Mouse (Mus musculus): ENCODE results near the gene Hook2. TPM values are rescaled to one million over a fixed set of nuclear protein-coding genes. Genes with fewer than 3 reads are reported as not detected.
A peak's percentile ranks its signal among the peaks of the same experiment; 100 is the strongest.

Gene Hook2
- 19.5 and 20.0 TPM in 2 replicates for polyA plus RNA-seq (2016; fragmentation: Nextera tagmentation; extraction: Ambion mirVana)

- DNase-seq (ENCODE audit: low spot score) = peak; percentile 97
- under 1% methylated on average over 28 of the region's 28 CpGs for WGBS
- Histone ChIP-seq H3K9me3 (no peaks in the 10 kb centered on the region), H3K27me3 (replicated peaks; ENCODE audit: low read depth, poor library complexity, severe bottlenecking) (peaks cover 43% of the 10 kb centered on the region), H3K36me3 (replicated peaks) (0 out of 2 replicates have a peak, but pooled peaks cover 4% of the 10 kb centered on the region), H3K4me1 (peaks cover 36% of the 10 kb centered on the region), H3K4me3 (peak within 1 kb of the TSS; percentile 71), H3K27ac (replicated peaks) (peak within 1 kb of the TSS; percentile 90)
Measured at GRCm38 (mm10) chr8:84990349-84990748, at the start of gene Hook2. TSS of gene Hook2 (plus strand) at chr8:84990603.

DNA sequence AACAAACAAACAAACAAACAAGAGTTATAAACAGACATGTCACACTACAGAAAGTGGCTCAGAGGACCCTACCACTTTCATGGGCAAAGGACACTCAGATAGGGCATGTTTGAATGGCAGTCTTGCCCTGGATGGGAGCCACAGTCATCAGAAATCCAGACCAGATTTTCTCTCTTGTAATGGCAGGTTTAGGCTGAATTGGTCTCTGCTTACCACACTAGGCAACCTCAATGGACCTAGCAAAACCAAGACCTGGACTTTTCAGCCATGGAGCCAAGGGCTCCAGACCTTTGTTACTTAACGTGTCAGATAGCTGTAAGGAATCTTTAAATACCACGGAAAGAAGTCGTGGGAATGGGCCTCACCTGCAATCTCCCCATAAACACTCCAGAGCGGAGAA, 46.7 kb upstream of the Hook2 start:
- no peak for DNase-seq (ENCODE audit: low spot score)
- H3K27me3 ChIP-seq (replicated peaks; ENCODE audit: low read depth, poor library complexity, severe bottlenecking) = peaks cover 85% of the 10 kb centered on the region

GRCm38 (mm10) chr8:84944478-84945160, 45.8 kb upstream of the Hook2 start:
- Histone ChIP-seq H3K9me3 (no peaks in the 10 kb centered on the region), H3K36me3 (replicated peaks) (no peaks in the 10 kb centered on the region), H3K4me3 (peak overlapping the region; percentile 62), H3K27me3 (replicated peaks; ENCODE audit: low read depth, poor library complexity, severe bottlenecking) (peaks cover 85% of the 10 kb centered on the region), H3K27ac (replicated peaks) (no peak overlapping the region), H3K4me1 (peaks cover 32% of the 10 kb centered on the region)
- DNase-seq (ENCODE audit: low spot score) = peak; percentile 73
- 3% methylated on average over 26 of the region's 26 CpGs for whole genome bisulfite sequencing

More for the DNA sequence above, 46.7 kb upstream of the Hook2 start:
- Histone ChIP-seq H3K27ac (replicated peaks) (no peak overlapping the region), H3K36me3 (replicated peaks) (no peaks in the 10 kb centered on the region), H3K9me3 (no peaks in the 10 kb centered on the region), H3K4me3 (no peak overlapping the region), H3K4me1 (peaks cover 32% of the 10 kb centered on the region)
- 26% methylated on average over 4 of the region's 4 CpGs for WGBS

GRCm38 (mm10) chr8:84945235-84945632, 45.2 kb upstream of the Hook2 start:
- no peak overlapping the region for H3K27ac ChIP-seq (replicated peaks)
- DNase-seq (ENCODE audit: low spot score) = peak; percentile 44
- 5% methylated on average over 11 of the region's 11 CpGs for WGBS
- no peaks in the 10 kb centered on the region for H3K9me3 ChIP-seq
- H3K27me3 ChIP-seq (replicated peaks; ENCODE audit: low read depth, poor library complexity, severe bottlenecking) = peaks cover 91% of the 10 kb centered on the region
- H3K4me3 ChIP-seq = peak overlapping the region; percentile 62
- H3K4me1 ChIP-seq = peaks cover 32% of the 10 kb centered on the region
- H3K36me3 ChIP-seq (replicated peaks) = no peaks in the 10 kb centered on the region

- peak overlapping the region; percentile 62 for H3K4me3 ChIP-seq
- H3K27ac ChIP-seq (replicated peaks) = peak overlapping the region; percentile 26
- no peaks in the 10 kb centered on the region for H3K9me3 ChIP-seq
- WGBS = 2% methylated on average over 59 of the region's 67 CpGs
- DNase-seq (ENCODE audit: low spot score) = peak; percentile 64
- peaks cover 91% of the 10 kb centered on the region for H3K27me3 ChIP-seq (replicated peaks; ENCODE audit: low read depth, poor library complexity, severe bottlenecking)
- peaks cover 32% of the 10 kb centered on the region for H3K4me1 ChIP-seq
- H3K36me3 ChIP-seq (replicated peaks) = no peaks in the 10 kb centered on the region
Measured at GRCm38 (mm10) chr8:84945633-84946527, 44.5 kb upstream of the Hook2 start.

GRCm38 (mm10) chr8:84946528-84947240, 43.7 kb upstream of the Hook2 start, which contains the start of gene Rtbdn:
TSS of gene Rtbdn (plus strand) at chr8:84946991.
- no peaks in the 10 kb centered on the region for H3K36me3 ChIP-seq (replicated peaks)

DNA sequence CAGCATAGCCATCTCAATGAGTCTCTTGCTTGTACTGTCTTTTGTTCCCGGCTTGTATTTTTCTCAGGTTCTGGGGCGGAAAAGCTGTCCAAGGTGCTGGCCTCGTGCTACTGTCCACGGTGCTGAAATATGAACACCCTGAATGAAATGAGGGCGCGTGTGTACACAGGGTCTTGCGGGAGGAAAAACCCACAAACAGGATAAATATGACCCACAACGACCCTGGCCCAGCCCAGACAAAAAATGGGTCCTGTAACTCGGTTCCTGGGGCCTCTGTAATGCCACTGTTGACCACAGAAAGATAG, 43.2 kb upstream of the Hook2 start:
- peak; percentile 68 for DNase-seq (ENCODE audit: low spot score)
- Histone ChIP-seq H3K4me1 (peaks cover 32% of the 10 kb centered on the region), H3K27ac (replicated peaks) (no peak overlapping the region), H3K36me3 (replicated peaks) (no peaks in the 10 kb centered on the region), H3K4me3 (no peak overlapping the region), H3K27me3 (replicated peaks; ENCODE audit: low read depth, poor library complexity, severe bottlenecking) (peaks cover 94% of the 10 kb centered on the region), H3K9me3 (no peaks in the 10 kb centered on the region)
- 14% methylated on average over 9 of the region's 9 CpGs for WGBS

More at GRCm38 (mm10) chr8:84946528-84947240, 43.7 kb upstream of the Hook2 start, which contains the start of gene Rtbdn:
- Histone ChIP-seq H3K9me3 (no peaks in the 10 kb centered on the region), H3K4me1 (peaks cover 32% of the 10 kb centered on the region), H3K4me3 (peak within 1 kb of the TSS; percentile 62), H3K27me3 (replicated peaks; ENCODE audit: low read depth, poor library complexity, severe bottlenecking) (peaks cover 94% of the 10 kb centered on the region), H3K27ac (replicated peaks) (peak within 1 kb of the TSS; percentile 26)
- 11% methylated on average over 17 of the region's 17 CpGs for WGBS
- DNase-seq (ENCODE audit: low spot score) = no peak

DNA sequence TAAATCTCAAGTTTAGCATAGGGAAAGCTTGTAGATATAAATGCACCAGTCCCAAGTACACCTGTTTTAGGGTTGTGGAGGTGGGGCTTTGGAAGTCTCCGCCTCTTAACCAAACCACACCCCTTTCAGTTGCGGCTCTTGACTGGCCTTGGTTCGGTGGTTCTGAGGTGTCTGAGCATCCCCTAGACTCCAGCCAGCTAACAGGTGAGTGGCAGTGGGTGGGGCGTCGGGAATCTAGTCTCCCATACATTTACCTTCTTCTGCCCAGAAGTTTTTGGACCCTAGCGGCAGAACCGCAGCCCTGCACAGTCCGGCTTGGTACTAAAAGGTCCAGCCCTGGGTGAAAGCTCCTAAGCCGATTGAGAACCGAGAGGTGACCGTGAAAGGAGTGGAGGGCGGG, 40.6 kb upstream of the Hook2 start:
- Histone ChIP-seq H3K9me3 (no peaks in the 10 kb centered on the region), H3K4me3 (no peak overlapping the region), H3K4me1 (peaks cover 26% of the 10 kb centered on the region), H3K27me3 (replicated peaks; ENCODE audit: low read depth, poor library complexity, severe bottlenecking) (peaks cover 88% of the 10 kb centered on the region), H3K36me3 (replicated peaks) (no peaks in the 10 kb centered on the region), H3K27ac (replicated peaks) (no peak overlapping the region)
- no peak for DNase-seq (ENCODE audit: low spot score)
- WGBS = 19% methylated on average over 12 of the region's 12 CpGs

GRCm38 (mm10) chr8:84952612-84953255, 37.7 kb upstream of the Hook2 start:
- peaks cover 20% of the 10 kb centered on the region for H3K36me3 ChIP-seq (replicated peaks)
- H3K9me3 ChIP-seq = no peaks in the 10 kb centered on the region
- H3K27ac ChIP-seq (replicated peaks) = no peak overlapping the region
- H3K4me1 ChIP-seq = 0 out of 2 replicates have a peak, but pooled peaks cover 3% of the 10 kb centered on the region
- 0 out of 2 replicates have a peak overlapping the region, but pooled peaks have one; percentile 22 for H3K4me3 ChIP-seq
- H3K27me3 ChIP-seq (replicated peaks; ENCODE audit: low read depth, poor library complexity, severe bottlenecking) = peaks cover 60% of the 10 kb centered on the region
- 9% methylated on average over 18 of the region's 18 CpGs for WGBS
- DNase-seq (ENCODE audit: low spot score) = no peak

DNA sequence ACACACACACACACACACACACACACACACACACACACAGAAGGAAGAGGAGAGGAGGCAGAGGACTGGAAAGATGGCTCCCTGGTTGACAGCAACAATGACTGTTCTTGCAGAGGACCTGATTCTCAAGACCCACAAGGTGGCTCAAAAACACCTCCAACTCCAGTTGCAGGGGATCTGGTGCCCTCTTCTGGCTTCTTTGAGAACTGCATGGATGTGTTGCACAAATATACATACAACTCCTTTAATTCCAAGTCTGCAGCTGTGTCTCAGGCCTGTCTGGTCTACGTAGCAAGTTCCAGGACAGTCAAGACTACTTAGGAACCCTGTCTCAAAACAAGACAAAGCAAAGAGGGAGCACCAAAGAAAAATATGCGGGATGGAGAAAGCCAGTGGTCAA, 33.6 kb upstream of the Hook2 start:
- Histone ChIP-seq H3K9me3 (no peaks in the 10 kb centered on the region), H3K27me3 (replicated peaks; ENCODE audit: low read depth, poor library complexity, severe bottlenecking) (peaks cover 21% of the 10 kb centered on the region), H3K27ac (replicated peaks) (no peak overlapping the region), H3K4me3 (no peak overlapping the region), H3K36me3 (replicated peaks) (peaks cover 59% of the 10 kb centered on the region), H3K4me1 (0 out of 2 replicates have a peak, but pooled peaks cover 3% of the 10 kb centered on the region)
- WGBS = 50% methylated on average over 2 of the region's 2 CpGs
- peak; percentile 76 for DNase-seq (ENCODE audit: low spot score)

DNA sequence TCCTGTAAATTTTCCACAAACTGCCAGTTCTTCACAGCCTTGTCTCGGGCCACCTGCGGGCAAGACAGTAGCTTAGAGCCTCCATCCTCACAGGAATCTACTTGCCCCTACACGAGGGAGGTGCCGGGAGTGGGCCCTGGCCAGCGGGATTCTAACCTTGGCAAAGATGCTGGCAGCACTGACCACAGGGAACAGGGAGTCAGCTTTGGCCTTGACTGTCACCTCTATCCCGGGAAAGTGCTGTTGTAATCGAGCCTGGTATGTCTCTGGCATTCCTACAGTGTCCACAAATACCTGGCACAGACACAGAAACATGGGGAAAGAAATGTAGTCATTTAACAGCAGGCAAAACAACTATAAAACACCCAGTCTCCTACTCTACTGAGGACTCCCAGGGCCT, 30.6 kb upstream of the Hook2 start:
- Histone ChIP-seq H3K4me3 (no peak overlapping the region), H3K27me3 (replicated peaks; ENCODE audit: low read depth, poor library complexity, severe bottlenecking) (no peaks in the 10 kb centered on the region), H3K27ac (replicated peaks) (no peak overlapping the region), H3K9me3 (no peaks in the 10 kb centered on the region), H3K4me1 (peaks cover 1% of the 10 kb centered on the region), H3K36me3 (replicated peaks) (peaks cover 80% of the 10 kb centered on the region)
- 91% methylated on average over 7 of the region's 7 CpGs for WGBS
- no peak for DNase-seq (ENCODE audit: low spot score)

DNA sequence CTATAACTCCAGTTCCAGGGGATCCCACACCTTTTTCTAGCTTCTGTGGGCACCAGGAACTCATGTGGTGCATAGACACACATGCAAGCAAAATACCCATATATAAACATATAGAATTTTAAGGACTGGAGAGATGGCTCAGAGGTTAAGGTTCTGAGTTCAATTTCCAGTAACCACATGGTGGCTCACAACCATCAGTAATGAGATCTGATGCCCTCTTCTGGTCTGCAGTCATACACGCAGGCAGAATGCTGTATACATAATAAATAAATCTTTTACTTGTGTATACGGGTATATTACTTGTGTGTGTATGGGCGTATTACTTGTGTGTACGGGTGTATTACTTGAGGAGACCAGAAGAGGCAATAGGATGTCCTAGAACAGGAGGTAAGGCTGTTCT, 26.5 kb upstream of the Hook2 start:
- DNase-seq (ENCODE audit: low spot score) = no peak
- WGBS = 87% methylated on average over 4 of the region's 4 CpGs
- no peak overlapping the region for H3K4me3 ChIP-seq
- no peaks in the 10 kb centered on the region for H3K27me3 ChIP-seq (replicated peaks; ENCODE audit: low read depth, poor library complexity, severe bottlenecking)
- no peak overlapping the region for H3K27ac ChIP-seq (replicated peaks)
- H3K36me3 ChIP-seq (replicated peaks) = peaks cover 47% of the 10 kb centered on the region
- H3K4me1 ChIP-seq = peaks cover 40% of the 10 kb centered on the region
- H3K9me3 ChIP-seq = no peaks in the 10 kb centered on the region
